Mouse (Mus musculus) myocyte (in vitro differentiated cells): Measurements from ENCODE around the gene Ephb4.

ENCODE experiments used
- CEBPB ChIP-seq: IDR thresholded peaks from 2 replicates; pipeline ENCODE4 v1.6.1; 2011; ENCODE audit warnings: mild to moderate bottlenecking, moderate library complexity; ENCODE audit not compliant: poor library complexity, insufficient read depth, severe bottlenecking
- MAX ChIP-seq: IDR thresholded peaks from one replicate; pipeline ENCODE4 v1.6.1; 2011; ENCODE audit warnings: low read depth, mild to moderate bottlenecking, control low read depth
- POLR2A ChIP-seq: IDR thresholded peaks from one replicate; pipeline ENCODE4 v1.6.1; 2011; ENCODE audit warnings: low read depth, mild to moderate bottlenecking, control low read depth, moderate library complexity; ENCODE audit not compliant: insufficient read length
- POLR2AphosphoS2 ChIP-seq: IDR thresholded peaks from one replicate; pipeline ENCODE4 v1.6.1; 2011; ENCODE audit warnings: low read depth, control low read depth; ENCODE audit not compliant: insufficient read length
- REST ChIP-seq: IDR thresholded peaks from one replicate; pipeline ENCODE4 v1.6.1; 2011; ENCODE audit warnings: mild to moderate bottlenecking, control low read depth, moderate library complexity; ENCODE audit not compliant: insufficient read depth, insufficient read length
- TCF12 ChIP-seq: IDR thresholded peaks from one replicate; pipeline ENCODE4 v1.6.1; 2011; ENCODE audit warnings: mild to moderate bottlenecking, control low read depth; ENCODE audit not compliant: poor library complexity, insufficient read depth, severe bottlenecking
- USF1 ChIP-seq: IDR thresholded peaks from one replicate; pipeline ENCODE4 v1.6.1; 2011; ENCODE audit warnings: low read depth, mild to moderate bottlenecking, control low read depth, moderate library complexity

- no peak for TF ChIP-seq TCF12
- no peak for TF ChIP-seq POLR2A
- TF ChIP-seq REST: no peak
- TF ChIP-seq CEBPB: no peak
- TF ChIP-seq USF1: peak; percentile 66
- no peak for TF ChIP-seq MAX
- no peak for TF ChIP-seq POLR2AphosphoS2
Observed at GRCm38 (mm10) chr5:137381152-137381551, 31.2 kb downstream of the Ephb4 start.
